Mouse (Mus musculus): ENCODE data around the gene Dscaml1. TPM values are rescaled to one million over a fixed set of nuclear protein-coding genes. Genes with fewer than 3 reads are reported as not detected.

Dscaml1 gene
- polyA plus RNA-seq, 1 experiment from 2014 or later: 0.55 TPM

DNA sequence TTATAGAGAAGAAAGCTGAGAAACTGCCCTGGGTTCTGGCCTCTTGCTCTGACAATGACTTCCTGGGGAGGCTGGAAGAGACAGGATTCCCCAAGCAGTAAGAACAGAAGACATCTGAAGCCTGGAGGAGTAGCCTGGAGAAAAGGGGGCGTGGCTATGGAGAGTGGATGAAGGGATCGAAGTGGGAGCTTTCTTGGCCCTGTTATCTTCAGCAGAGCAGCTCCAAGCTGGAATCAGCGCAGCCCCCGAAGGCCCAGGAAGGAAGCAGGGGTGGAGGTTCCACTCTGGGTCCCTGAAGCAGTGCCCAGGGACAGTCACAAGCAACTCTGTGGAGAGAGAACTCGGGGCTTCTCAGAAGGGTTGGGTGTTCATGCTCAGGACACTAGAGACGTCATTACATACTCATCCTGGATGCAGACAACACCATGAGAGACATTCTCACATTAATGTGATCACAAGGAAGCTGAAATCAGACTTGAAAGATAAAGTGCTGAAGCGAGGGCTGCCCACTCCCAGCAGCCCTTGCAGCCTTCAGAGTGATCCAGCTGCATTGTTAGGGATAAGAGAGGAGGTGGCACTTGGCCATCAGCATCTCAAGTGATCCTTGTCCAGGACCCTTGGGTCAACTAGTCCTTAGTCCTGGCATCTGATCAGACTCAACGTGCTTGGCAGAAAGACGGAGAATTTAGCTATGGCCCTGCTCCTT, 146.5 kb downstream of the Dscaml1 start:
- no peak for ATAC-seq (ENCODE audit: insufficient number of reproducible peaks, insufficient read depth, low FRiP score, low read depth)
- no peaks in the 10 kb centered on the region for H3K9me3 ChIP-seq (ENCODE audit: control insufficient read depth, low read length)
- H3K36me3 ChIP-seq (ENCODE audit: control insufficient read depth, insufficient read depth, low read length): no peaks in the 10 kb centered on the region
- no peak overlapping the region for H3K4me3 ChIP-seq (ENCODE audit: control insufficient read depth in 1 of 2, insufficient read depth in 1 of 2, low read depth in 1 of 2, low read length in 2 of 2)
- H3K9ac ChIP-seq (ENCODE audit: low read length): no peak overlapping the region
- peaks cover 4 to 6% of the 10 kb centered on the region in 2 experiments; a peak in 3 of 4 replicates for H3K4me1 ChIP-seq (ENCODE audit: control insufficient read depth in 2 of 2, insufficient read depth in 2 of 2, low read length in 2 of 2)
- no peaks in the 10 kb centered on the region for H3K27me3 ChIP-seq (ENCODE audit: control insufficient read depth, insufficient read depth, low read length)
- H3K4me2 ChIP-seq (ENCODE audit: low read length): no peak overlapping the region
- no peak overlapping the region; a peak in 1 of 4 replicates for H3K27ac ChIP-seq (replicated peaks in 1 of 2; ENCODE audit: control insufficient read depth in 1 of 2, insufficient read depth in 1 of 2, low read depth in 2 of 2, low read length in 2 of 2)
- WGBS: 21% methylated on average over 9 of the region's 9 CpGs

DNA sequence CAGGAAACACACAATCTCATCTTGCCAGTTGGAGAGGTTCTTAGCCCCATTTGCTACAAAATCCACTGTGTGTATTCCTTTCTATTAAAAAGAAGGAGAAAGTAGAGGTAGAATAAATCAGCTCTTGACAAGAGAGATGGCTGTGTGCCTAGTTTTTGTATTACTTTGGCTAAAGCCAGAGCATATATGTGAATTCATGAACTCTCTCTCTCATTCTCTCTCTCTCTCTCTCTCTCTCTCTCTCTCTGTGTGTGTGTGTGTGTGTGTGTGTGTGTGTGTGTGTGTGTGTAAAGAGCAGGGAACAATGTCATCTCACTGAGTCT, 147.0 kb downstream of the Dscaml1 start:
- Histone ChIP-seq H3K9ac (ENCODE audit: low read length) (no peak overlapping the region), H3K27me3 (ENCODE audit: control insufficient read depth, insufficient read depth, low read length) (no peaks in the 10 kb centered on the region), H3K4me1 (ENCODE audit: control insufficient read depth in 2 of 2, insufficient read depth in 2 of 2, low read length in 2 of 2) (peaks cover 4 to 6% of the 10 kb centered on the region in 2 experiments; a peak in 3 of 4 replicates), H3K4me2 (ENCODE audit: low read length) (no peak overlapping the region), H3K4me3 (ENCODE audit: control insufficient read depth in 1 of 2, insufficient read depth in 1 of 2, low read depth in 1 of 2, low read length in 2 of 2) (no peak overlapping the region), H3K9me3 (ENCODE audit: control insufficient read depth, low read length) (no peaks in the 10 kb centered on the region), H3K36me3 (ENCODE audit: control insufficient read depth, insufficient read depth, low read length) (no peaks in the 10 kb centered on the region), H3K27ac (replicated peaks in 1 of 2; ENCODE audit: control insufficient read depth in 1 of 2, insufficient read depth in 1 of 2, low read depth in 2 of 2, low read length in 2 of 2) (no peak overlapping the region)
- no peak for ATAC-seq (ENCODE audit: insufficient number of reproducible peaks, insufficient read depth, low FRiP score, low read depth)

DNA sequence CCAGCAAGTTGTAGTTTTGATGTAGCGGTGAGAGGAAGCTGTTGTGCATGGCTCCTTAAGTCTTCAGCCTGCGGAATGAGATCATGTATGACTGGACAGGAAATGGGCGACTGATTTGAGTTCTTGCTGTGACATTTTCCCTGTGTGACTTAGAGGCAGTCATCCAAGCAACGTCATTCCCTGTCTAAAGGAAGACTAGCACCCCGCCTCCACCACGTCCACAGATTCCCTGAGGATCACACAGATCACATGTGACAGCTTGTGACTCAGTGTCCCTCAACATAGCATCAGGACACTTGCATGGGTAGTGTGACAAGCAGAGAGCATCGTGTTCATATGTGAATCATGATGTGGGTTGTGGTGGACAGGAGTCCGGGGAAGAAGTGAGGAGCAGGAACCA, 147.6 kb downstream of the Dscaml1 start:
- H3K9me3 ChIP-seq (ENCODE audit: control insufficient read depth, low read length): no peaks in the 10 kb centered on the region

GRCm38 (mm10) chr9:45580069-45580795, 153.8 kb downstream of the Dscaml1 start:
- peak overlapping the region; percentile 35 for H3K4me2 ChIP-seq (ENCODE audit: low read length)
- H3K27me3 ChIP-seq (ENCODE audit: control insufficient read depth, insufficient read depth, low read length): no peaks in the 10 kb centered on the region; the same call in 1 of the 2 replicates
- H3K4me1 ChIP-seq (ENCODE audit: control insufficient read depth in 2 of 2, insufficient read depth in 2 of 2, low read length in 2 of 2): peaks cover 11 to 14% of the 10 kb centered on the region in 2 experiments
- no peak for ATAC-seq (ENCODE audit: insufficient number of reproducible peaks, insufficient read depth, low FRiP score, low read depth)
- no peaks in the 10 kb centered on the region for H3K36me3 ChIP-seq (ENCODE audit: control insufficient read depth, insufficient read depth, low read length)
- no peak overlapping the region for H3K4me3 ChIP-seq (ENCODE audit: control insufficient read depth in 1 of 2, insufficient read depth in 1 of 2, low read depth in 1 of 2, low read length in 2 of 2)
- H3K9ac ChIP-seq (ENCODE audit: low read length): no peak overlapping the region
- 23% methylated on average over 16 of the region's 16 CpGs for WGBS
- no peak overlapping the region for H3K27ac ChIP-seq (replicated peaks in 1 of 2; ENCODE audit: control insufficient read depth in 1 of 2, insufficient read depth in 1 of 2, low read depth in 2 of 2, low read length in 2 of 2)
- H3K9me3 ChIP-seq (ENCODE audit: control insufficient read depth, low read length): no peaks in the 10 kb centered on the region

More for the DNA sequence above, 147.6 kb downstream of the Dscaml1 start:
- Histone ChIP-seq H3K4me1 (ENCODE audit: control insufficient read depth in 2 of 2, insufficient read depth in 2 of 2, low read length in 2 of 2) (peaks cover 4 to 6% of the 10 kb centered on the region in 2 experiments; a peak in 3 of 4 replicates), H3K4me2 (ENCODE audit: low read length) (no peak overlapping the region), H3K36me3 (ENCODE audit: control insufficient read depth, insufficient read depth, low read length) (no peaks in the 10 kb centered on the region), H3K9ac (ENCODE audit: low read length) (no peak overlapping the region), H3K27me3 (ENCODE audit: control insufficient read depth, insufficient read depth, low read length) (no peaks in the 10 kb centered on the region), H3K4me3 (ENCODE audit: control insufficient read depth in 1 of 2, insufficient read depth in 1 of 2, low read depth in 1 of 2, low read length in 2 of 2) (no peak overlapping the region), H3K27ac (replicated peaks in 1 of 2; ENCODE audit: control insufficient read depth in 1 of 2, insufficient read depth in 1 of 2, low read depth in 2 of 2, low read length in 2 of 2) (no peak overlapping the region)
- ATAC-seq (ENCODE audit: insufficient number of reproducible peaks, insufficient read depth, low FRiP score, low read depth): no peak
- 68% methylated on average over 8 of the region's 8 CpGs for WGBS

DNA sequence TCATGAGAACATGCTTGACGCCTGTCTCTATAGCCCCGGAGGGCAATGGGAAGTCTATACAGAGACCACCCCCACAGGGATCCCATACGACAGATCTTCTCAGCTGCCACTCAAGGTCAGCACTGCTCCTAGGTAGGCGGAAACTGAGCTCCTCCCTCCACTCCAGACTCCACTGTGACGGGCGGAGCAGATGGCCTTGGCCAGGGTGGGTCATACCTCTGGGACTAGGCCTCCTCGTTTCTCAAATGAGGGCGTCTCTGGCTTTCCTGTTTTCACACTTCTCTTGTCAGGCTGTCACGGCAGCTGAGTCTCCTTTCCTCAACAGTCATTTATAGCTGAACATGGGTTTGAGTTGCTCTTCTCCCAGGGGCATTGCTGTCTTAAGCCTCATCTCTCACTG, 160.0 kb downstream of the Dscaml1 start:
- no peak overlapping the region for H3K4me2 ChIP-seq (ENCODE audit: low read length)
- WGBS: 49% methylated on average over 9 of the region's 9 CpGs
- no peak for ATAC-seq (ENCODE audit: insufficient number of reproducible peaks, insufficient read depth, low FRiP score, low read depth)
- H3K9ac ChIP-seq (ENCODE audit: low read length): no peak overlapping the region
- no peak overlapping the region for H3K4me3 ChIP-seq (ENCODE audit: control insufficient read depth in 1 of 2, insufficient read depth in 1 of 2, low read depth in 1 of 2, low read length in 2 of 2)
- no peaks in the 10 kb centered on the region for H3K9me3 ChIP-seq (ENCODE audit: control insufficient read depth, low read length)
- no peak overlapping the region for H3K27ac ChIP-seq (replicated peaks in 1 of 2; ENCODE audit: control insufficient read depth in 1 of 2, insufficient read depth in 1 of 2, low read depth in 2 of 2, low read length in 2 of 2)
- H3K36me3 ChIP-seq (ENCODE audit: control insufficient read depth, insufficient read depth, low read length): no peaks in the 10 kb centered on the region
- H3K4me1 ChIP-seq (ENCODE audit: control insufficient read depth in 2 of 2, insufficient read depth in 2 of 2, low read length in 2 of 2): peaks cover 0 to 1% of the 10 kb centered on the region in 2 experiments; a peak in 2 of 4 replicates
- no peaks in the 10 kb centered on the region; the same call in 1 of the 2 replicates for H3K27me3 ChIP-seq (ENCODE audit: control insufficient read depth, insufficient read depth, low read length)

DNA sequence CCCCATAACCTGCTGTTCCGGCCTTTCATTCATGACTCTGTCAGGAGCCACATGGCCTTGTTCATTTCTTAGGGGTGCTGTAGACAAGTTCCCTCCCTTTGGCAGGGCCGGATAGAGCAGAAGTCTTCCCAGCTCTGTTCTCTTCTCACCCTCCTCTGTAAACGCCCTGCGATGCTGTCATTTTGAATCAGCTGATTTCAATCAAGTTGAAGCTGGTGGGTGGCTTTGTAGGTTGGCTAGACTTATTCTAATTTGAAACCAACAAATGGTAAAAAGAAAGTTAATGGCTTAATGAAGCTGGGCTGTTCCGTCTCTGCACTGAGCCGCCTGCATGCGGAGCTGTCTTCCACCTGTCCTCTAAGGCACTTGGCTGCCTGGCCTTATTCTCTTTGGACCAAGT, 161.3 kb downstream of the Dscaml1 start:
- Histone ChIP-seq H3K27me3 (ENCODE audit: control insufficient read depth, insufficient read depth, low read length) (no peaks in the 10 kb centered on the region; the same call in 1 of the 2 replicates), H3K36me3 (ENCODE audit: control insufficient read depth, insufficient read depth, low read length) (no peaks in the 10 kb centered on the region), H3K4me1 (ENCODE audit: control insufficient read depth in 2 of 2, insufficient read depth in 2 of 2, low read length in 2 of 2) (no peaks in the 10 kb centered on the region), H3K4me3 (ENCODE audit: control insufficient read depth in 1 of 2, insufficient read depth in 1 of 2, low read depth in 1 of 2, low read length in 2 of 2) (no peak overlapping the region), H3K27ac (replicated peaks in 1 of 2; ENCODE audit: control insufficient read depth in 1 of 2, insufficient read depth in 1 of 2, low read depth in 2 of 2, low read length in 2 of 2) (no peak overlapping the region), H3K9me3 (ENCODE audit: control insufficient read depth, low read length) (no peaks in the 10 kb centered on the region), H3K4me2 (ENCODE audit: low read length) (no peak overlapping the region), H3K9ac (ENCODE audit: low read length) (no peak overlapping the region)
- ATAC-seq (ENCODE audit: insufficient number of reproducible peaks, insufficient read depth, low FRiP score, low read depth): no peak
- 88% methylated on average over 7 of the region's 7 CpGs for WGBS

DNA sequence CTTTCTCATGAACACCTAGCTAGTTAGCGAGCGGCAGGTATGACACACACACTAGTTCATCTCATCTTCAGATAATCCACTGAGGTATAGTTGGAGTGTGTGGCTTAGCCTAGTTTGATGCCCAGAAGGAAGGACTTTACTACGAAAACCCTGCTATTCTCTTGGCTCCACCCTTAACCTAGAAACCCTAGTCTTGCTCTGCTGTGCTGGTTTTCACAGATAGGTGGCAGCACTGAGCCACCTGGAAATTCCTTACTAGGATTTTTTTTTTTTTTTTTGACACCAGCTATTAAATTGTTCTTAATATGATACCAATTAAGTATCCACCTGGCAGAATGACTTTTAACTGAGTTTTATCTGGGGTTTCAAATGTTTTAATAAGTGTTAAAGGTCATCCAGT, 163.4 kb downstream of the Dscaml1 start:
- Histone ChIP-seq H3K9ac (ENCODE audit: low read length) (no peak overlapping the region), H3K36me3 (ENCODE audit: control insufficient read depth, insufficient read depth, low read length) (no peaks in the 10 kb centered on the region), H3K9me3 (ENCODE audit: control insufficient read depth, low read length) (no peaks in the 10 kb centered on the region), H3K4me2 (ENCODE audit: low read length) (no peak overlapping the region), H3K27ac (replicated peaks in 1 of 2; ENCODE audit: control insufficient read depth in 1 of 2, insufficient read depth in 1 of 2, low read depth in 2 of 2, low read length in 2 of 2) (no peak overlapping the region), H3K4me3 (ENCODE audit: control insufficient read depth in 1 of 2, insufficient read depth in 1 of 2, low read depth in 1 of 2, low read length in 2 of 2) (no peak overlapping the region), H3K4me1 (ENCODE audit: control insufficient read depth in 2 of 2, insufficient read depth in 2 of 2, low read length in 2 of 2) (no peaks in the 10 kb centered on the region), H3K27me3 (ENCODE audit: control insufficient read depth, insufficient read depth, low read length) (no peaks in the 10 kb centered on the region)
- WGBS: 67% methylated on average over 3 of the region's 3 CpGs
- ATAC-seq (ENCODE audit: insufficient number of reproducible peaks, insufficient read depth, low FRiP score, low read depth): no peak
